Mouse (Mus musculus) fat pad, adult 2 months (tissue): ENCODE data around the gene Olfr1424.
"Not testable (repeated sequence)": the region's sequence is repeated elsewhere in the genome, so short reads cannot be mapped to it uniquely, and the experiment has no call there.

Experiments
- DNase-seq: peaks from one replicate; pipeline ENCODE4 v3.0.0-alpha.2; 2011; ENCODE audit warnings: low read depth, low spot score; ENCODE audit errors: extremely low read depth

Gene Olfr1424

DNA sequence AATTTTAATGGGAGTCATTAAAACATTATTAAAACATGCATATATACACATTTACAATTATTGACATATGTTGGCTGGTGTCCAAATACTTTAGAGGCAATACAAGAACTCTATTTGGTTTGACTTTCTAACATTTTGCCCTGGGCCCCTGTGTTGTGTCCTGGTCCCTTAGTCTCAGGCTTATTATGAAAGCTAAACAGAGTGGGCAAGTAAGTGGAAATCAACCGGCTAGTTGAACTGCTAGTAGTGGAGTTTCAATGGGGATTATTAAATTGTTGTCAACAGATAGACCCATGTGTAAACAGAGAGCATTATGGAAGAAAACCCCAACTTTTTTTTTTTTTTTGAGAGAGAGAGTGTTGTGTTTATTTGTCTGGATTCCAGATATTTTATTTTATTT, at the start of gene Olfr1424:
Gene Olfr1424 (minus strand): TSS at position 101 of the 400 bp plus-strand sequence.
- not testable (repeated sequence) for DNase-seq

GRCm38 (mm10) chr19:12104541-12104940, 42.1 kb upstream of the Olfr1424 start:
- DNase-seq = no peak

DNA sequence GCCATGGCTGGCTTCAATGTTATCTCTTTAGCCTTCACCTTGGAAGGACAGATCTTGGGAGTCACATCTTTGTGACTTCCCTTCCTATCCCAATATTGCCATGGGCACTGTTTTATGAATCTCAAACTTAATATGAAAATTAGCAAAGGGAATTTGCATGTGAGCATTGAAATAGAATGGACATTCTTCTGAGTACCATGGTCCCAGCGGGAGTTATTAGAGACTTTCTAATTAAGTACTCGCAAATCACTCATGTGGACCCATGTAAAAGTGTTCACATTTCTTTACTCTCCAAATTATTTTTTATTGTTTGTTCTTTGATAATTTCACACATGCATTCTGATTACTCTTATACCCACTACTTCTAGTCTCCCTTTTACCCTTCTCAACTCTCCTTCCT, 40.8 kb upstream of the Olfr1424 start, which contains the start of gene Olfr1427:
Gene Olfr1427 (minus strand): TSS at position 101 of the 400 bp plus-strand sequence.
- no peak for DNase-seq

GRCm38 (mm10) chr19:12091913-12092312, 29.4 kb upstream of the Olfr1424 start, which contains the start of gene Olfr1426:
Gene Olfr1426 (minus strand): TSS chr19:12092013.
- no peak for DNase-seq

- not testable (repeated sequence) for DNase-seq
These were observed 15.1 kb upstream of the Olfr1424 start, which contains the start of gene Olfr1425 for GRCm38 (mm10) chr19:12077631-12078030. Gene Olfr1425 (minus strand): TSS chr19:12077731.

- DNase-seq = not testable (repeated sequence)
These were observed 7.1 kb upstream of the Olfr1424 start for GRCm38 (mm10) chr19:12069546-12069945.

- DNase-seq = not testable (repeated sequence)
These were observed 5.3 kb upstream of the Olfr1424 start for GRCm38 (mm10) chr19:12067806-12068205.

GRCm38 (mm10) chr19:12043163-12043562, 19.3 kb downstream of the Olfr1424 start:
- no peak for DNase-seq

- DNase-seq = no peak
These were observed 21.3 kb downstream of the Olfr1424 start, which contains the start of gene Olfr1423 for GRCm38 (mm10) chr19:12041217-12041616. Gene Olfr1423 (minus strand): TSS chr19:12041317.

- DNase-seq = no peak
These were observed 24.8 kb downstream of the Olfr1424 start for GRCm38 (mm10) chr19:12037727-12038126.

GRCm38 (mm10) chr19:12026606-12027005, 35.9 kb downstream of the Olfr1424 start:
- DNase-seq = no peak

- DNase-seq = no peak
These were observed 37.1 kb downstream of the Olfr1424 start for GRCm38 (mm10) chr19:12025333-12025732.

DNA sequence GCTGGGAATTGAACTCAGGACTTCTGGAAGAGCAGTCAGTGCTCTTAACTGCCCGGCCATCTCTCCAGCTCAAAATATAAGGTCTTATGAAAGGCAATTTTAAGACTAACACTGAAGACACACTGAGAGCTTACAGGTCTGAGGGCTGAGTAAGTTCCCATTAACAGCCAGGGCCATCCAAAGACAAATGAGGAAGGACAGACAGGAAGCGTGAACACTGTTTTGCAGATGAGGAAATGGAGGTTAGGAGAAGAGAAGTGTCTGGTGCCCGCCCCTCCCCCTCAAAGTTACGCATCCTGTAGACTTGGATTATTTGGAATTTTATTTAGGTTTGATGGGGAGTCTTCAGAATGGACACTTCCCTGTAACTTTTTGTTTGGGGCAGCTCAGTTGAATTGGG, 38.3 kb downstream of the Olfr1424 start:
- DNase-seq = no peak

DNA sequence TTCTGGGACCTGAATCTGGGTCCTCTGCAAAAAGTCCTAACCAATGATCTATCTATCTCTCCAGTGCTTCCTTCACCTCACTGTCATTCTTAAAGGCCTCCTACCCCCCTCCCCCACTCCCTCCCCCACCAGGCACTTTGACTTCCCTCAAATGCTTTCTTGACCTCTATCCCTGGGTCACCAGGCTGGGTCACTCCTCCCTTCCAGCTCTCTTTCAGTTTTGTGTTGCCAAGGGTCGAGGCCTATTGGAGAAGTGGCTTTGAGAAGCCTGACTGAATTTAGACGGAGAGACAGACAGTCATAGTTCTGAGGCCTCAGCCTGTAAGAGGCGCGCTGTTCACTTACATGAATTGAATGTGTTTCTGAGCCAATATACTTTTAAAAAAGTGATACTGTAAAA, 46.3 kb downstream of the Olfr1424 start:
- no peak for DNase-seq

- DNase-seq = no peak
These were observed 46.8 kb downstream of the Olfr1424 start for GRCm38 (mm10) chr19:12015708-12016107.

DNA sequence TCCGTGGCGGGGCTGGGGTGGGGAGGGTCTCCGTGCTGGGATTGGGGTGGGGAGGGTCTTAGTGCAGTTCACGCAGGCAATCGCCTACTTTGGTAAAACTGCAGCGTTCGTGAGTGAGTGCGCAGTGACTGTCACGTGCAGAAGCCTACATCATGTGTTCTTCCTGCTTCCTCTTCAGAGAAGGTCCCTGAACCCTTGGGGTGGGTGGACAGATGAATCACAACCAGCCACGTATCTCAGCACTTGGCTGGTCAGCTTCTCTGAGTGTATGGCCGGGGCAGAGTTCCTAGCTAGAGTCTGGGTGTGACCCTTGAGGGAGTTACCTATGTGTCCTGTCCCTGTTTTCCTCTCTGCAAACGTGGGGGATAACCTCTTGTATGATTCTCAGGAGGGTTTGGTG, 49.3 kb downstream of the Olfr1424 start:
- DNase-seq = no peak

DNA sequence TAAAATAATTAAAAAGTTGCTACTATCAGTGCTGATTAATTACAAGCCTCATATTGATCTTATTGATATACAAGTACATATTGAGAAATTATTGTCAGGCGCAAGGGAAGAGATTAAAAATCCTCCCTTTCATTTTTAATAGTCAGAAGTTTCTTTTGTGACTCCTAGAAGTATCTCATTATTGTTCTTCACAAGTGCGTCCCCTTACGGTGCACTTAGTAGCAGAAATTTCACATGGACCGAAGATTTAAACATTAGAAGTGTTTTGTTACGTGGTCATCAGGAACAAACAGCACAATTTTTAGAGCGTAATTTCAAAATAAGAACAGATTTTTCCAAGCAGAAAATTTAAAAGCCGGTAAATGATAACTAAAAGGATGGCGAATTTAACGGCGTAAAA, 49.9 kb downstream of the Olfr1424 start:
- DNase-seq = no peak

DNA sequence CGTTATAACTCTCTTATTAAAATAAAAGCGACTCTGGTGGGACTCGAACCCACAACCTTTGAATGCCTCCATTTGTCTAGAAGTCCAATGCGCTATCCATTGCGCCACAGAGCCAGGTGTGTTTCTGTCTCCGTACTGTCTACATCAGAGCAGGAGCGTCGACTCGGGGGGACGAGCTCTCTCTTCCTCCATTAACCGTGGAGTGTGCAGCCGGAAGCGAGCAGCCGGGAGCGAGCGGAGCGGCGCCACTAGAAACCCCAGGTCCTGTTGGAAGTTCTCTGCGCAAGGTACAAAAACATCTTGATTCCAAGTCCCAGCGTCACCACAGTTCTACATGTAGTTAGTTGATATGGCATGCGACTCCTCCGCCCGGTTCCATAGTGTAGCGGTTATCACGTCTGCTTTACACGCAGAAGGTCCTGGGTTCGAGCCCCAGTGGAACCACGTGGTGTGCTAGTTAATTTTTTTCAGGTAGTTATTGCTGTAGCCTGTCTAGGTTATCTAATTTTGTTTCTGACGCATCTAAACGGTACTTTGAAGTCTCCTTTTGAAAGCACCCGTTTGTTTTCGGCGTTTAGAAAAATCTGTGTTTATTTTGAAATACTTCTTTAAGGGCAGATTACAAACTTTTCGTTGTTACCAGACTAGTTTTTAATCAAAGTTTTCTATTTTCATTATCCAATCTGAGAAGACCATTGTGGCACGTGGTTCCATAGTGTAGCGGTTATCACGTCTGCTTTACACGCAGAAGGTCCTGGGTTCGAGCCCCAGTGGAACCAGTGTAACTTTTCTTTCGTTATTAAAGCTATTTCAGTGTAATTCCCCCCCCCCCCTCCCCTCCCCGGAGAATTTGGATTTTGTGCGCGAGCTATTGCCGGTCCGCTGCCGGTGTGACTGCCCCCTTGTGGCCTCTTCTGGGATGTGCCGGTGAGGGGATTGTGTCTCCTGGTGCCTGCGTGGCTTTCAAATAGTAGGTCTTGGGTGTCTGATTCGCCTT, 50.6 kb downstream of the Olfr1424 start:
- DNase-seq = no peak

DNA sequence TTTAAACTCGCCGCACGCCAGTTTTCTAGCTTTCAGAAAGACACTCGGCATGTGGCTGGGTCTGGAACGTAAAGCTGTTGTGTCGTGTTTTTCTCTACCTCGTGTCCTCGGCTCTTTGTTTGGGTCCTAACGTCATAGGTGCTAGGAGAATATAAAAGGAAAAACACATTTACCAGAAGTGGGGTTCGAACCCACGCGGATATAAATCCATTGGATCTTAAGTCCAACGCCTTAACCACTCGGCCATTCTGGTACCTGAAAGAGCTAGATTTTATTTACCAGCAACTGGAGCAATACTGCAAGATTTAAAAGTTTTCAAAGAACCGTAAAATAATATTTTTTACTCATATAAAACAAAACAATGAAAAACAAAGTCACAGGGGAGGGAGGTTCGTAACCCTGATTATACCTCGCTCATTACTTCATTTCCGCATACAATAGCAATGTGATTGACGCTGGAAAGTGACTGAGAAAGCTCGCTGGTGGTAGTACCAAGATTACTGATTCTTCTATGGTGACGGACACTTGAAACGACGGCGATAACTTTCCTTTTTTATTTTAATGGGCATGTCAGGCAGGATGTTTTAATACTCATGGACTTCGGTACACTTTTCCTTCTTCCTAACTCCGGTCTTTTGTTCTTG, 51.4 kb downstream of the Olfr1424 start:
- peak; percentile 64 for DNase-seq

DNA sequence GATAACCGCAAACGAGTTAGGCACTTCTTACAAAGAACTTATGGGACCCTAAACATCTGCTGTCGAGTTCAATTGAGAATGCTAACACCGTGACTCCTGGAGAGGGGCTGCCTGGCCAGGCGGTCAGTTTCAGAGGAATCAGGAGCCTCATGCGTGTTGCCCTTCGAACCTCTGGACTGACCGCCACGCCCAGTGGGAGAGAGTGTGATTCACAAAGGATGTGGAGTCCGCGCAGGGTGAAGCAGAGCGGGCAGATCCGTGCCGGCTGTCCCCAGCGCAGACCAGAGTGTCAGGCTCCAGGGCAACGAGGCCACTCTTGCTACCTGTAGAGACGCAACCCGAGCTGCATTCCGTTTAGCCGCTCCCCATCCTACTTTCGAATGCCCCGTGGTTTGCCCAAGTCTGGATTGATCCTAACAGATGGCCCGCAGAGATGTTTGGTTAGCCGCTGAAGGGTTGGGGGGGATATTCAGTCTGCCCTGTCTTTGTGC, 52.2 kb downstream of the Olfr1424 start:
- no peak for DNase-seq

DNA sequence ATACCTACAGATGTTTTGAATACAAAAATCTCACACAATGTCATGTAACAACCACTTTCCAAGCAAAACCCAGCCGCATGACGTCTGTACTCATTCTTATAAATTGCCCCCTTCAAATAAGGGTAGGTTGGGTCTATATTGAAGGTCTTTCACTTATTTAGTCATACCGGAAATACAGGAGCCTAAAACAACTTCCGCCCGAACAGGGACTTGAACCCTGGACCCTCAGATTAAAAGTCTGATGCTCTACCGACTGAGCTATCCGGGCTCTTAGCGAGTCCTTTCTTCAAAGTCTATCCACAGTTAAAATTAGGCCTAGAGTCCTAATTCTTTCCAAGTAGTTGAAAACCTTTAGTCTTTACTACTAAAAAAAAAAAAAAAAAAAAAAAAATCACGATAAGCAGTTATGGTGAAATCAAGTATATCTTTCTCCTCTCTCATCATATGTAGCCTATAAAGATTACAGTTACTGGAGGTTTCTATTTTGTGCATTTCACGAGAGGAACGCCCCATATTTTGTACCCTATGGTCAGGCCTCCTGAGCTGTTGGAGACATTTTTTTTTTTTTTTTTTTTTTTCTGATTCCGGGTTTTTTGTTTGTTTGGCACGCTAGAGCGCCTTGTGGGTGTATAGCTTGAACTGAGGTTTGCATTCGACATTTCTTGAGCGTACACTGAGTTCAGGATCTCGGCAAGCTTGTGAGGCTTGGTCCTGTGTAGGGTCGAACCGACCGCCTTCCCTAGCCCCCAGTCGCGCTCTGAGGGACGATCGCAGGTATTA, 52.8 kb downstream of the Olfr1424 start:
- no peak for DNase-seq
